ENCODE assay signal across 19 mouse cellular contexts in genomic region chr8:103489411-103489810, GRCm38 (mm10).
A peak's percentile ranks its signal among the peaks of the same experiment; 100 is the strongest.
DNase-seq lines count a peak whose midpoint lies in the region; ATAC-seq and TF ChIP-seq lines count a peak whose summit lies in the region.
"Had no signal": no experiment of that assay in that cellular context is flagged by ENCODE, and none has a peak within 500 bp of the region (broad histone marks: within the 10 kb centered on the region; RNA-seq: fewer than 3 reads in every experiment).

No protein-coding gene starts in this region.

- no peak for TF ChIP-seq EP300 in stomach, postnatal 0 days (optimal IDR thresholded peaks at IDR 0.05)

- DNase-seq in gastrocnemius, adult 18-20 months (ENCODE audit: low spot score) = peak; percentile 10
- DNase-seq in gastrocnemius, postnatal 14 days = no peak
- no peak for DNase-seq in stomach, postnatal 0 days (ENCODE audit: low spot score)
- no peak for DNase-seq in adrenal gland, postnatal 10 days
- no peak for DNase-seq in embryo, embryonic 10 days (ENCODE audit: low spot score)
- DNase-seq in kidney, postnatal 4 days = no peak
- DNase-seq: adrenal gland, postnatal 14 days; cerebellum, adult 11-12 months; cerebellum, postnatal 36 days; kidney, adult 2 months; liver; liver, postnatal 0 days; thymus, postnatal 14 days had no signal

- no peaks in the 10 kb centered on the region for H3K9me3 ChIP-seq in stomach, embryonic 16.5 days (replicated peaks; ENCODE audit: control insufficient read depth, low read length)
- H3K9me3 ChIP-seq in stomach, postnatal 0 days (ENCODE audit: control insufficient read depth, low read length) = no peaks in the 10 kb centered on the region
- no peaks in the 10 kb centered on the region for H3K9me3 ChIP-seq in lung, embryonic 15.5 days
- H3K9me3 ChIP-seq: embryonic facial prominence, embryonic 13.5 days; hindbrain, embryonic 13.5 days; midbrain, embryonic 10.5 days; neural tube, embryonic 12.5 days had no signal

- H3K9ac ChIP-seq in stomach, embryonic 16.5 days (ENCODE audit: low read length) = no peak overlapping the region
- no peak overlapping the region for H3K9ac ChIP-seq in stomach, postnatal 0 days (ENCODE audit: low read length)
- no peak overlapping the region for H3K9ac ChIP-seq in lung, embryonic 15.5 days
- H3K9ac ChIP-seq: embryonic facial prominence, embryonic 13.5 days; hindbrain, embryonic 13.5 days; liver, postnatal 0 days; neural tube, embryonic 12.5 days had no signal

- no peak overlapping the region for H3K4me3 ChIP-seq in stomach, embryonic 16.5 days (replicated peaks; ENCODE audit: low read length)
- H3K4me3 ChIP-seq in stomach, postnatal 0 days (ENCODE audit: low read depth, low read length) = no peak overlapping the region
- H3K4me3 ChIP-seq in lung, embryonic 15.5 days = no peak overlapping the region
- H3K4me3 ChIP-seq: embryonic facial prominence, embryonic 13.5 days; hindbrain, embryonic 13.5 days; midbrain, embryonic 10.5 days; neural tube, embryonic 12.5 days had no signal

- no peaks in the 10 kb centered on the region for H3K27me3 ChIP-seq in stomach, embryonic 16.5 days (ENCODE audit: control insufficient read depth, insufficient read depth, low read length)
- H3K27me3 ChIP-seq in stomach, postnatal 0 days (ENCODE audit: control insufficient read depth, insufficient read depth, low read length) = no peaks in the 10 kb centered on the region
- H3K27me3 ChIP-seq in lung, embryonic 15.5 days = no peaks in the 10 kb centered on the region
- H3K27me3 ChIP-seq: embryonic facial prominence, embryonic 13.5 days; hindbrain, embryonic 13.5 days; neural tube, embryonic 12.5 days had no signal

- H3K4me1 ChIP-seq in stomach, embryonic 16.5 days (ENCODE audit: control insufficient read depth, insufficient read depth, low read length) = 0 out of 2 replicates have a peak, but pooled peaks cover 11% of the 10 kb centered on the region
- H3K4me1 ChIP-seq in stomach, postnatal 0 days (replicated peaks; ENCODE audit: control insufficient read depth, insufficient read depth) = no peaks in the 10 kb centered on the region
- H3K4me1 ChIP-seq in lung, embryonic 15.5 days = peaks cover 20% of the 10 kb centered on the region
- H3K4me1 ChIP-seq: hindbrain, embryonic 13.5 days; midbrain, embryonic 10.5 days; neural tube, embryonic 12.5 days had no signal

- ATAC-seq in stomach, embryonic 16.5 days (ENCODE audit: insufficient read depth, low FRiP score) = no peak
- no peak for ATAC-seq in stomach, postnatal 0 days (ENCODE audit: low FRiP score, low TSS enrichment)
- ATAC-seq in lung, embryonic 15.5 days (ENCODE audit: borderline replicate concordance, extremely low read depth, low FRiP score, low TSS enrichment) = no peak
- ATAC-seq: liver, postnatal 0 days had no signal

- H3K27ac ChIP-seq in stomach, embryonic 16.5 days (ENCODE audit: low read length) = peak overlapping the region; percentile 36; the same call in 1 of the 2 replicates
- no peak overlapping the region for H3K27ac ChIP-seq in stomach, postnatal 0 days (replicated peaks)
- peak overlapping the region; percentile 66 for H3K27ac ChIP-seq in lung, embryonic 15.5 days
- H3K27ac ChIP-seq: embryonic facial prominence, embryonic 13.5 days; hindbrain, embryonic 13.5 days; midbrain, embryonic 10.5 days; neural tube, embryonic 12.5 days had no signal

- TF ChIP-seq CTCF in stomach, postnatal 0 days (IDR thresholded peaks at IDR 0.05; ENCODE audit: low read depth) = no peak

- no peaks in the 10 kb centered on the region for H3K36me3 ChIP-seq in stomach, embryonic 16.5 days (ENCODE audit: control insufficient read depth, insufficient read depth, low read length)
- H3K36me3 ChIP-seq in stomach, postnatal 0 days (ENCODE audit: control insufficient read depth, insufficient read depth, low read length) = no peaks in the 10 kb centered on the region
- H3K36me3 ChIP-seq in lung, embryonic 15.5 days = no peaks in the 10 kb centered on the region
- H3K36me3 ChIP-seq: embryonic facial prominence, embryonic 13.5 days; hindbrain, embryonic 13.5 days; midbrain, embryonic 10.5 days; neural tube, embryonic 12.5 days had no signal

- WGBS in stomach, embryonic 16.5 days = 62% methylated on average over 3 of the region's 3 CpGs
- 52% methylated on average over 3 of the region's 3 CpGs for WGBS in stomach, postnatal 0 days
- WGBS in lung, embryonic 15.5 days = 40% methylated on average over 3 of the region's 3 CpGs

- no peak overlapping the region for H3K4me2 ChIP-seq in stomach, embryonic 16.5 days (ENCODE audit: low read depth, low read length)
- H3K4me2 ChIP-seq in stomach, postnatal 0 days (replicated peaks; ENCODE audit: low read depth) = no peak overlapping the region
- no peak overlapping the region for H3K4me2 ChIP-seq in lung, embryonic 15.5 days
- H3K4me2 ChIP-seq: embryonic facial prominence, embryonic 13.5 days; hindbrain, embryonic 13.5 days; neural tube, embryonic 12.5 days had no signal

- intact Hi-C loops in gastrocnemius, postnatal 14 days (cut with DNase I; ENCODE audit: low total_unique reads) = no loop called here
